Mouse (Mus musculus): Measurements from ENCODE around the gene Eif3d. TPM values are rescaled to one million over a fixed set of nuclear protein-coding genes. Genes with fewer than 3 reads are reported as not detected.

The Eif3d gene
- polyA plus RNA-seq, 1 experiment, result 461 TPM

DNA sequence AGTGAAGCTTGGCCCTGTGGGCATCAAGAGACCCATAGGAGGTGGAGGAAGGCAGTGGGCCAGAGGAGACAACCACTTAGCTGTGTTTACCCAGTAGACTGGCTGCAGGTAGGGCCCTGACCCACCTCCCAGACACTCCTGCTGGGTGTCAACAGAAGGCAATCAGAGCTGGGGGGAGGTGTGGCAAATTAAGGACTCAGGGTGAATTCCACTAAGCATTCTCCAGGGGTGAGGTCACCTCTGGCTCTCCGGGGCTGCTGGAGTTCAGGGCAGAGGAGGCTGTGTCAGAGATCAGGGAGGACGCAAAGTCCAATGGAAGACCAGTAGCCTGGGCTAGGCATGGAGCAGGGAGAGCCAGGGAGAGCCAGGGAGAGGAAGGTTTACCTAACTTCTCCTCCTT, 59.5 kb downstream of the Eif3d start:
- peak overlapping the region; percentile 51 for H3K4me2 ChIP-seq (ENCODE audit: low read depth)
- H3K79me2 ChIP-seq (ENCODE audit: control insufficient read depth, insufficient read depth), result no peaks in the 10 kb centered on the region
- peaks cover 18% of the 10 kb centered on the region for H3K36me3 ChIP-seq (ENCODE audit: control insufficient read depth, insufficient read depth)
- no peaks in the 10 kb centered on the region for H3K27me3 ChIP-seq (ENCODE audit: control insufficient read depth, insufficient read depth, insufficient read length)
- TF ChIP-seq MYOD1 (IDR thresholded peaks at IDR 0.05; ENCODE audit: control insufficient read depth in 1 of 3, insufficient read length in 2 of 3, low read depth in 2 of 3) (peak in 1 of 3 experiments; percentile 3), TCF12 (IDR thresholded peaks at IDR 0.05; ENCODE audit: insufficient read depth, poor library complexity, severe bottlenecking) (no peak), TCF3 (IDR thresholded peaks at IDR 0.05; ENCODE audit: insufficient read length, low read depth) (no peak), USF1 (IDR thresholded peaks at IDR 0.05; ENCODE audit: low read depth) (no peak), E2F4 (IDR thresholded peaks at IDR 0.05; ENCODE audit: insufficient read depth) (no peak), SRF (IDR thresholded peaks at IDR 0.05; ENCODE audit: control insufficient read depth, insufficient read length, low read depth) (no peak), MAX (IDR thresholded peaks at IDR 0.05; ENCODE audit: low read depth) (no peak), POLR2A (IDR thresholded peaks at IDR 0.05; ENCODE audit: insufficient read length, low read depth) (peak; percentile 33), MYOG (IDR thresholded peaks at IDR 0.05; ENCODE audit: control insufficient read depth in 1 of 3, insufficient read depth in 1 of 3, insufficient read length in 2 of 3, low read depth in 2 of 3) (no peak), REST (IDR thresholded peaks at IDR 0.05; ENCODE audit: insufficient read depth, insufficient read length) (no peak), POLR2AphosphoS2 (IDR thresholded peaks at IDR 0.05; ENCODE audit: insufficient read length, low read depth) (peak; percentile 30), CEBPB (IDR thresholded peaks at IDR 0.05; ENCODE audit: insufficient read depth, poor library complexity, severe bottlenecking) (0 out of 2 replicates have a peak, but pooled peaks have one; percentile 32)
- no peak overlapping the region for H3ac ChIP-seq (ENCODE audit: control insufficient read depth, insufficient read length)
- no peak overlapping the region for H3K4me3 ChIP-seq

Other genes with a start within 250 kb of the Eif3d start
- gene Apol9b, start 241.8 kb downstream of the Eif3d start, polyA plus RNA-seq (2012; fragmentation: generic; extraction: Trizol), result 63.1 TPM
- gene Apol8, start 213.8 kb downstream of the Eif3d start, polyA plus RNA-seq (2012; fragmentation: generic; extraction: Trizol), result 0.38 TPM
- 466 TPM for gene Myh9, start 128.6 kb downstream of the Eif3d start, polyA plus RNA-seq (2012; fragmentation: generic; extraction: Trizol)
- gene Txn2, start 41.8 kb downstream of the Eif3d start, polyA plus RNA-seq (2012; fragmentation: generic; extraction: Trizol), result 383 TPM
- 4.8 TPM for gene Foxred2, start 14.1 kb downstream of the Eif3d start, polyA plus RNA-seq (2012; fragmentation: generic; extraction: Trizol)
- 0.04 TPM for gene Cacng2, start 149.2 kb upstream of the Eif3d start, polyA plus RNA-seq (2012; fragmentation: generic; extraction: Trizol)
- 38.7 TPM for gene Ift27, start 203.3 kb upstream of the Eif3d start, polyA plus RNA-seq (2012; fragmentation: generic; extraction: Trizol)
- gene Pvalb, start 235.6 kb upstream of the Eif3d start, polyA plus RNA-seq (2012; fragmentation: generic; extraction: Trizol), result 5.4 TPM

Data from myocyte (in vitro differentiated cells).